Mouse (Mus musculus) CH12.LX (cell line): ENCODE data around the gene Chpf2.

ENCODE experiments used
- CHD1 ChIP-seq: IDR thresholded peaks from 2 replicates; pipeline ENCODE4 v1.6.1; 2012; ENCODE audit warnings: low read depth, low read length, improper control_type of control experiment, inconsistent platforms
- CTCF ChIP-seq, 2 experiments: IDR thresholded peaks in 1 of 2; conservative IDR thresholded peaks in 1 of 2; 2 replicates each; pipeline ENCODE4 v1.5.1; 2011 to 2012; ENCODE audit warnings: low read depth in 2 of 2, low read length in 2 of 2, improper control_type of control experiment in 1 of 2, inconsistent platforms in 1 of 2, mild to moderate bottlenecking in 1 of 2, moderate library complexity in 1 of 2
- EP300 ChIP-seq: IDR thresholded peaks from 2 replicates; pipeline ENCODE4 v1.6.1; 2011; ENCODE audit warnings: low read length, improper control_type of control experiment
- NELFE ChIP-seq: IDR thresholded peaks from 2 replicates; pipeline ENCODE4 v1.6.1; 2011; ENCODE audit warnings: low read depth, low read length, improper control_type of control experiment
- POLR2A ChIP-seq: IDR thresholded peaks from 2 replicates; pipeline ENCODE4 v1.6.1; 2011; ENCODE audit warnings: low read depth, mild to moderate bottlenecking, improper control_type of control experiment, low read length
- USF1 ChIP-seq: IDR thresholded peaks from 2 replicates; pipeline ENCODE4 v1.6.1; 2014; ENCODE audit warnings: low read depth, mild to moderate bottlenecking, inconsistent platforms, low read length, improper control_type of control experiment
- ZKSCAN1 ChIP-seq: IDR thresholded peaks from 2 replicates; pipeline ENCODE4 v1.6.1; 2012; ENCODE audit warnings: low read depth, inconsistent platforms, low read length, improper control_type of control experiment, borderline replicate concordance
- ZNF384 ChIP-seq: IDR thresholded peaks from 2 replicates; pipeline ENCODE4 v1.6.1; 2012; ENCODE audit warnings: low read depth, low read length, improper control_type of control experiment, inconsistent platforms

DNA sequence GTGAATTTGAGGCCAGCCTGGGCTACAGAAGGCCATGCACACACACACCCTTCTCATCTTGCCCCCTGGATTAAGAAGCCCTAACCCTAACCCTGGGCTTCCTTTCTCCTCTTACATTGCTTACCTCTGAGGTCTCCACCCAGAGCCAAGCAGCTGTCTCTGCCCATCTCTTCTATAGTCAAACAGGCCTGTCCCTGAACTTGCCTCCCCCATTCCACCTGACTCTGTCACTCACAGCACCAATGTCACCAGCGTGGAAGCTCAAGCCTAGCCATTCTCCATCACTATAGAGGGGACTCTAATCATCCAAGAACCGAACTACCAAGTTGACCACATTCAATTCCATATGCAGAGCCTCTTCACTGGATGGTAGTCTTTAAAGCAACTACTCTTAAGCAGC is 13.7 kb downstream of the Chpf2 start:
- TF ChIP-seq USF1, result no peak
- TF ChIP-seq POLR2A, result no peak
- no peak for TF ChIP-seq EP300
- TF ChIP-seq ZNF384, result no peak
- no peak for TF ChIP-seq CHD1
- no peak for TF ChIP-seq NELFE
- TF ChIP-seq CTCF (conservative IDR thresholded peaks at IDR 0.05 in 1 of 2, IDR thresholded peaks at IDR 0.05 in 1 of 2; ENCODE audit: low read depth in 2 of 2, low read length in 2 of 2), result no peak
- no peak for TF ChIP-seq ZKSCAN1
